Mouse (Mus musculus) bone marrow macrophage, adult 2 months (primary cell): ENCODE results near the gene Nxnl1.

Experiments
- CTCF ChIP-seq: IDR thresholded peaks from 2 replicates; pipeline ENCODE4 v1.5.1; 2012; ENCODE audit warnings: low read depth, mild to moderate bottlenecking, low read length, moderate library complexity
- POLR2A ChIP-seq: IDR thresholded peaks from 2 replicates; pipeline ENCODE4 v1.6.1; 2012; ENCODE audit warnings: mild to moderate bottlenecking, low read depth, low read length, borderline replicate concordance

DNA sequence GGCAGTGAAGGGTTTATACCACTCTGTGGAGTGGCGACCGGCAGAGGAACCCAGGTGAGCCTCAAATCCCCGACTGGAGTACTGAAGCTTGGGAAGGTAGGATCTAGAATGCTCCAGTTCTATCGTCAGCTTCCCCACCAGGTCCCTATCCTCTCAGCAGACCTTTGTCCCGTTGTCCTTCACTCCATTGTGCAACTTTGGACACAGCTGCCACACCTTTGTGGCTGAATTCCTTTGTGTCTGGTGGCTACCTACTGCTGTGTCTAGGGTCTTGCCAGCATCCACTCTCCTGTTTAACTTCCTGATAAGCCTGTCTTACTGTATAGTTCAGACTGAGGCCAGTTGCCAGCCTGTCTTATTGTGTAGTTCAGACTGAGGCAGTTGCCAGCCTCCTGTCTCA is 45.7 kb upstream of the Nxnl1 start:
- TF ChIP-seq POLR2A (no peak), CTCF (no peak)
